Mouse (Mus musculus) limb, embryonic 11.5 days (tissue): ENCODE results near the gene Apol9a. TPM values are rescaled to one million over a fixed set of nuclear protein-coding genes. Genes with fewer than 3 reads are reported as not detected.

Experiments
- ATAC-seq: fragments of 200-750 bp; cut with Nextera tagmentation; 2 replicates; pipeline ENCODE4 v1.8.0; 2017; ENCODE audit warnings: low read depth; ENCODE audit not compliant: insufficient number of reproducible peaks, low FRiP score, low TSS enrichment
- DNase-seq: peaks from one replicate; pipeline ENCODE4 v3.0.0-alpha.2; 2015; ENCODE audit warnings: low spot score
- H3K27ac ChIP-seq: fragments of 300-500 bp; sonication (generic); replicated peaks from 2 replicates; pipeline ENCODE4 v1.5.1; 2014; ENCODE audit warnings: low read depth, mild to moderate bottlenecking, low read length
- H3K27me3 ChIP-seq: fragments of 300-500 bp; sonication (generic); 2 replicates; pipeline ENCODE4 v1.6.1; 2014; ENCODE audit warnings: mild to moderate bottlenecking, low read length, mixed read lengths; ENCODE audit not compliant: control insufficient read depth, insufficient read depth
- H3K36me3 ChIP-seq: fragments of 300-500 bp; sonication (generic); 2 replicates; pipeline ENCODE4 v1.6.1; 2014; ENCODE audit warnings: mild to moderate bottlenecking, low read length, moderate library complexity, mixed read lengths; ENCODE audit not compliant: control insufficient read depth, insufficient read depth
- H3K4me1 ChIP-seq: fragments of 300-500 bp; sonication (generic); 2 replicates; pipeline ENCODE4 v1.6.1; 2014; ENCODE audit warnings: low read length, mixed read lengths; ENCODE audit not compliant: control insufficient read depth, insufficient read depth
- H3K4me2 ChIP-seq: fragments of 300-500 bp; sonication (generic); 2 replicates; pipeline ENCODE4 v1.6.1; 2014; ENCODE audit warnings: low read depth, mild to moderate bottlenecking, moderate library complexity; ENCODE audit not compliant: severe bottlenecking
- H3K4me3 ChIP-seq: fragments of 300-500 bp; sonication (generic); 2 replicates; pipeline ENCODE4 v1.5.1; 2014; ENCODE audit warnings: low read depth, low read length
- H3K9ac ChIP-seq: fragments of 300-500 bp; sonication (generic); 2 replicates; pipeline ENCODE4 v1.6.1; 2014; ENCODE audit warnings: mild to moderate bottlenecking, low read length
- H3K9me3 ChIP-seq: fragments of 300-500 bp; sonication (generic); 2 replicates; pipeline ENCODE4 v1.6.1; 2016; ENCODE audit warnings: low read length; ENCODE audit not compliant: control insufficient read depth
- WGBS: fragments of 180-500 bp; shearing (Covaris S2); extraction: QIAGEN DNeasy Blood & Tissue Kit; methylation state at CpG from one replicate; pipeline ENCODE4 v1.1.7; 2014; 5-methylcytosine and 5-hydroxymethylcytosine counted together
- polyA plus RNA-seq: library from polyadenylated mRNA; unstranded; fragments of >200 nt; fragmentation: Nextera tagmentation; extraction: Ambion mirVana; gene quantifications from 2 replicates; pipeline ENCODE4 v1.2.1, GENCODE M21; 2014

Apol9a gene
- polyA plus RNA-seq, 1 experiment from 2014 or later: not detected

DNA sequence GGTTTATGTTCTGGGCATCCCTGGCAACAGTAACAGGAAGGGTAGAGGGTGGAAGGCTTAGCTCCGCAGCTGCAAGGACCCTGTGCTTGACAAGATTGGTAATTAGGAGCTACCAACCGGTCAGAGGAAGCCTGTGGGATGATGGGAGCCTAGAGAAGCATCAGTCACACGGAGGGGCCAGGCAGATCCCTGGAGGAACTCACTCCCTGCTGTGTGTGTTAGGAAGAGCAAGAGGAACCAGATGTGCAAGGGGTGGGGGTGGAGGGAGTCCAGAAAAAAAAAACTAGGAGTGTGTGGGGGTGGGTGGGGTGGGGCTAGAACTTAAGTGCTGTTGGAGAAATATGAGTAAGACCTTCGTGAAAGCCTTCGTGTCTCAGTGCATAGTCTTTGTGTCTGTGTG, 48.0 kb downstream of the Apol9a start:
- DNase-seq (no peak), ATAC-seq (no peak)
- H3K27me3 ChIP-seq: no peaks in the 10 kb centered on the region
- H3K4me1 ChIP-seq: peaks cover 8% of the 10 kb centered on the region; the same call in 1 of the 2 replicates
- no peak overlapping the region for H3K4me2 ChIP-seq
- H3K27ac ChIP-seq: no peak overlapping the region
- no peak overlapping the region for H3K9ac ChIP-seq
- 22% methylated on average over 5 of the region's 5 CpGs for WGBS
- H3K36me3 ChIP-seq: no peaks in the 10 kb centered on the region
- H3K9me3 ChIP-seq: no peaks in the 10 kb centered on the region
- no peak overlapping the region for H3K4me3 ChIP-seq

DNA sequence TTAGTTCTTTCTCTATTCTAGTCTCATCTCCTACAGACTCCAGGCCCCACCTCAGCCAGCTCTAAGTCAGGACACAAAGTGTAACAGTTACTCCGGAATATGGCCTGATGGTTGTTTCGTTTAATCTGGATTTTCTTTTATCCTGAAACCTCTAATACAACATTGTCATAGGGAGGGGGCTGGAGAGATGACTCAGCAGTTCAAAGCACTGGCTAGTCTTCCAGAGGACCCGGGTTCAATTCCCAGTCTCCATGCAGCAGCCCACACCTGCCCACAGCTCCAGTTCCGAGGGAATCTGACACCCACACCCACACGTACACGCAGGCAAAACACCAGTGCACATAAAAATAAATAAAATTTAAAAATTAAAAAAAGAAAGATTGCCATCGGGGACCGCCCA, 51.0 kb downstream of the Apol9a start:
- no peaks in the 10 kb centered on the region for H3K36me3 ChIP-seq
- 92% methylated on average over 8 of the region's 8 CpGs for WGBS
- H3K4me3 ChIP-seq: no peak overlapping the region
- DNase-seq (no peak), ATAC-seq (no peak)
- no peaks in the 10 kb centered on the region for H3K27me3 ChIP-seq
- no peak overlapping the region; the same call in 1 of the 2 replicates for H3K4me2 ChIP-seq
- peaks cover 9% of the 10 kb centered on the region for H3K4me1 ChIP-seq
- no peak overlapping the region for H3K27ac ChIP-seq
- no peak overlapping the region for H3K9ac ChIP-seq
- no peaks in the 10 kb centered on the region for H3K9me3 ChIP-seq

DNA sequence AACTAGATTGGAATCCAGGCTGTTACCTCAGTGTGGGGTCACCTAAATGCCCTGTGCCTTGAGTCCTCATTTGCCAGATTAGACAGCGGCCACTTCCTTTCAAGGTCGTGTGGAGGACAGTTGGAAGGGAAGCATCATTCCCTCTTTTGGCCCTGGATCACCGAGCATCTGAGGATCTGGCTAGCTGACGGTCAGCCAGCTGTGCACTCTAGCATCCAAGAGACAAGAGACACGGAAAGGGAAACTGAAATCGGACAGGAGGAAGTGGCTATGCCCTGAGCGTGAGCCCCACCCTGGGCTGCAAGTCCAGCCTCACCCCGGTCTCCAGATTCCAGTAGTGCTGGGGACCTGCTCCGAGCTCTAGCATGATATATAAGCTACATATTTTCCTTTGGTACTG, 51.4 kb downstream of the Apol9a start:
- H3K9me3 ChIP-seq: no peaks in the 10 kb centered on the region
- H3K9ac ChIP-seq: 0 out of 2 replicates have a peak overlapping the region, but pooled peaks have one; percentile 5
- no peak overlapping the region for H3K4me2 ChIP-seq
- no peaks in the 10 kb centered on the region for H3K27me3 ChIP-seq
- DNase-seq: no peak
- H3K27ac ChIP-seq: no peak overlapping the region
- H3K4me1 ChIP-seq: peaks cover 13% of the 10 kb centered on the region
- WGBS: 74% methylated on average over 9 of the region's 9 CpGs
- no peak overlapping the region for H3K4me3 ChIP-seq
- ATAC-seq: no peak
- H3K36me3 ChIP-seq: no peaks in the 10 kb centered on the region

DNA sequence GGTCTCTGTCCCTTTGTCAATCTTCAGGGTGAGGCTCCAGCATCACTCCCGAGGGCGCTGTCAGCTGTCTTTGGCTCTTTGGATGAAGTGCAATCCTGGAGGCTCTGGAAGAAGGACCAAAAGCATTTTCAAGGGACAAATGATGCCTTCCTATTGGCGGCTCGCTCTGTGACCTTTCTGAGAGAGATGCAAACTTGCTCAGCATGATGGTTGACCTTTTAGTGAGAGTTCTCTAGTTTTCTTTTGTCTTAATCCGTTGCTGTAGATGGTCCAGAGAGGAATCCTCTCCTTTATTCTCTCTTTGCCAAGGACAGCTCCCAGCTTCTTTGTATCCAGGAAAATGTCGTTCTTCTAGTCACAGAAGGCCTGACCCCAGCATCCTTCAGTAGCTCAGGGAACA, 51.9 kb downstream of the Apol9a start:
- 21% methylated on average over 6 of the region's 6 CpGs for WGBS
- H3K36me3 ChIP-seq: no peaks in the 10 kb centered on the region
- peak overlapping the region; percentile 74 for H3K9ac ChIP-seq
- no peaks in the 10 kb centered on the region for H3K27me3 ChIP-seq
- peak overlapping the region; percentile 40 for H3K4me2 ChIP-seq
- H3K27ac ChIP-seq: no peak overlapping the region
- DNase-seq (no peak), ATAC-seq (no peak)
- peaks cover 14% of the 10 kb centered on the region for H3K4me1 ChIP-seq
- no peak overlapping the region for H3K4me3 ChIP-seq
- no peaks in the 10 kb centered on the region for H3K9me3 ChIP-seq

DNA sequence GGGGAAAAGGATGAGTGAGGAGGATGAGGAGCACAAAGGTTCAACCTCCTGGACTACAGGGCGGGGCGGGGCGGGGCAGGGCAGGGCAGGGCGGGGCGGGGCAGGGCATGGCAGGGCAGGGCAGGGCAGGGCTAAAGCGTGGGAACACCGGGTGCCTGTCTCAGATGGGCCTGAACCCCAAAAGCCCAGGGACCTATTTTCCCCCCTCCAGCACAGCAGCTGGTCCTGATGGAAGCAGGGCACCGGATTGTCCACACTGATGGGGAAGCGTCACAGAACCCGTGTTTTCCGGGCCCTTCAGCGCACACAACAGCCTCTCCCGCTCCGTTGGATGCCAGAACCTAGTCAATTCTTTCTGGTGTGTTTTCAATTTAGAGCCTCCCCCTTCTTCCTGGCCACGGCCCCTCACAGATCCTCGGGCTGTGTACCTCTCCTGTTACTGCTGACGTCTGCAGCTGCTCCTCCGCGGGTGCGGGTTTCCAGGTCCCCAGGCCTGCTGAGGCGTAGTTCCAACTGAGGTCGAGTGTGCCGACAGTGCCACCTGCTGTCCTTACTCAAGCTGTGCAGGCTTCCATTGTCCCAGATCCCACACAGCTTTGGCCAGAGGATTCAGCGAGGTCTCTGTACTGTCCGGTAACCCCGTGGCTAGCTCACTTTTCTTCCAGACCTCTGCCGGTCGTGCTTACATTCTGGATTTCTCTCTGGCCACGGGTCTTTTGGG, 52.5 kb downstream of the Apol9a start:
- no peak overlapping the region for H3K4me3 ChIP-seq
- peak overlapping the region; percentile 74 for H3K9ac ChIP-seq
- no peaks in the 10 kb centered on the region for H3K9me3 ChIP-seq
- H3K27me3 ChIP-seq: no peaks in the 10 kb centered on the region
- WGBS: 2% methylated on average over 29 of the region's 29 CpGs
- ATAC-seq (peak; percentile 98), DNase-seq (peak; percentile 95)
- peak overlapping the region; percentile 40 for H3K4me2 ChIP-seq
- peak overlapping the region; percentile 60 for H3K27ac ChIP-seq
- peaks cover 14% of the 10 kb centered on the region for H3K4me1 ChIP-seq
- H3K36me3 ChIP-seq: no peaks in the 10 kb centered on the region

DNA sequence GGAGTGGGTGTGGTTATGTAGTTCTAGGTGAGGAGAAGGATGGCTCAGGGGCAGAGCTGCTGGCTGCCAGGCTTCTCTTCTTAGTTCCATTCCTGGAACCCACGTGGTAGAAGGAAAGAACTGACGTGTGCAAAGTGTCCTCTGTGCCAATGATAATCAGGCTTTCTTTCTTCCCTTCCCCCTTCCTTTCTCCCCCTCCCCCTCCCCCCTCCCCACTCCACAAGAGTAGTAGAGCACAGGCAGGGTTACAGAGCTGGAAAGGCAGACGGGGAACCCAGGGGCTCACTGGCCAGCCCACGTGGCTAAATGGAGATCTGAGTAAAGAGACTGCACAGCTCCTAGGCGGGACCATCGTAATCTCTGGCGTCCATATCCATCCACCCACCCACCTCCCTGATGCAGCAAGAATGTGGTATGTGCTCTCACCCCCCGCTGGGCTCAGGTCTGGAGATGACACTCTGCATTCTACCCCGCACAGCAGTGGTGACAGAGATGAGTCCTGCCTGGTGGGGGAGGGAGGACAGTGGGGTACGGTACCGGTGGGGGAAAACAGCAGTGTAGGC, 54.6 kb downstream of the Apol9a start:
- no peak overlapping the region for H3K4me3 ChIP-seq
- WGBS: 13% methylated on average over 11 of the region's 11 CpGs
- no peak for ATAC-seq
- H3K9me3 ChIP-seq: no peaks in the 10 kb centered on the region
- H3K4me2 ChIP-seq: peak overlapping the region; percentile 8; the same call in 1 of the 2 replicates
- no peak overlapping the region for H3K9ac ChIP-seq
- no peak for DNase-seq
- H3K36me3 ChIP-seq: no peaks in the 10 kb centered on the region
- H3K4me1 ChIP-seq: peaks cover 14% of the 10 kb centered on the region
- H3K27ac ChIP-seq: no peak overlapping the region
- no peaks in the 10 kb centered on the region for H3K27me3 ChIP-seq

DNA sequence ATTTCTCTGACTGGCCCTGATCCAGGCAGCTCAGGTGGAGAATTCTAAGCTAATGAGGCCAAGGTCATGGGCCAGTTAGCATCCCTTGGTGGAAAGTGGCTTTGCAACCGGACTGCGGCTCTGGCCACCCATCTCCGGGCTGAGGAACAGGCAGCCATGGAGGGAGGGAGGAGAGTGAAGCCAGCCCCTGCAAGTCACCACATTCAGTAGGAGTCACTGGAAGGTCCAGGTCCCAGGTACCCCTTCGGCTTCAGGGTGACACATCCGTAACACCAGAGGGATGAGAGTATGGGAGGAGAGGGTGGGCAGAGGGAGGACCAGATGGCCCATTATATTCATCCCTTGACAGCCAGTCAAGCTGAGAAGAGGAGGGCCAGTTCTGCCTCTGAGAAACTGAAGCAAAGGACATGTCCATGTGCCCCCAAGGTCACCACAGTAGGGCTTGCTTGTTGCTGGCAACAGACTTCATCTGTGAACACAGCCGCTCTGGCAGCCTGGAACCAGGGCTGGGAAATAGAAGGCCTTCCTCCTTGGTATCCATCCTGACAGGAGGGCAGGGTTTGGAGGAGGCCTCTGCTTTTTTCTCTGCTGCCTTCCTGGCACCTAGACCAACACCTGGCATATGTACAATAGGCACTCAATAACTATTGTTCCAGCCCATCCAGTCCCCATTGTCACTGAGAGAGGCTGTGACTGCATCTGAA, 55.9 kb downstream of the Apol9a start:
- no peak overlapping the region for H3K9ac ChIP-seq
- H3K27ac ChIP-seq: no peak overlapping the region
- no peaks in the 10 kb centered on the region for H3K9me3 ChIP-seq
- H3K4me3 ChIP-seq: no peak overlapping the region
- H3K4me1 ChIP-seq: peaks cover 14% of the 10 kb centered on the region
- WGBS: 79% methylated on average over 6 of the region's 6 CpGs
- H3K27me3 ChIP-seq: no peaks in the 10 kb centered on the region
- H3K4me2 ChIP-seq: no peak overlapping the region
- ATAC-seq (no peak), DNase-seq (no peak)
- no peaks in the 10 kb centered on the region for H3K36me3 ChIP-seq

DNA sequence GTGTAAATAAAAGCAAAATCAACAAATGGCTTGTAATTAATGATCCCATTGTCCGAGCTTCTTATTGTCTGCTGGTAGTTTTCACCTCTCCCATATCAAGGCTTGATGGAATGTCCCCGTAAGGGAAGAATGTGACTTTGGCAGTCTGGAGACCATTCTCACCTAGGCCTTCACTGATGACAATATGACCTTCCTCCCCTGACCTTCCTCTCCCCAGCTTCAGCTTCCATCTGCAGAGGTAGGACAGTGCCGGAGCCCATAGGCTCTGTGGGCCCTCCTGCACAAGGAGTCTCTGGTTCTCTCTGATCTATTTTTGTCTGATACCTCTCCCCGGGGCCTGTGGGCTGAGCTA, 56.5 kb downstream of the Apol9a start:
- Histone ChIP-seq H3K27ac (no peak overlapping the region), H3K4me3 (no peak overlapping the region), H3K36me3 (no peaks in the 10 kb centered on the region), H3K4me1 (peaks cover 14% of the 10 kb centered on the region), H3K9me3 (no peaks in the 10 kb centered on the region), H3K9ac (no peak overlapping the region), H3K27me3 (no peaks in the 10 kb centered on the region), H3K4me2 (no peak overlapping the region)
- ATAC-seq (no peak), DNase-seq (no peak)
- WGBS: 67% methylated on average over 4 of the region's 4 CpGs
